ENCODE assay signal across 8 mouse cellular contexts in the genomic region with DNA sequence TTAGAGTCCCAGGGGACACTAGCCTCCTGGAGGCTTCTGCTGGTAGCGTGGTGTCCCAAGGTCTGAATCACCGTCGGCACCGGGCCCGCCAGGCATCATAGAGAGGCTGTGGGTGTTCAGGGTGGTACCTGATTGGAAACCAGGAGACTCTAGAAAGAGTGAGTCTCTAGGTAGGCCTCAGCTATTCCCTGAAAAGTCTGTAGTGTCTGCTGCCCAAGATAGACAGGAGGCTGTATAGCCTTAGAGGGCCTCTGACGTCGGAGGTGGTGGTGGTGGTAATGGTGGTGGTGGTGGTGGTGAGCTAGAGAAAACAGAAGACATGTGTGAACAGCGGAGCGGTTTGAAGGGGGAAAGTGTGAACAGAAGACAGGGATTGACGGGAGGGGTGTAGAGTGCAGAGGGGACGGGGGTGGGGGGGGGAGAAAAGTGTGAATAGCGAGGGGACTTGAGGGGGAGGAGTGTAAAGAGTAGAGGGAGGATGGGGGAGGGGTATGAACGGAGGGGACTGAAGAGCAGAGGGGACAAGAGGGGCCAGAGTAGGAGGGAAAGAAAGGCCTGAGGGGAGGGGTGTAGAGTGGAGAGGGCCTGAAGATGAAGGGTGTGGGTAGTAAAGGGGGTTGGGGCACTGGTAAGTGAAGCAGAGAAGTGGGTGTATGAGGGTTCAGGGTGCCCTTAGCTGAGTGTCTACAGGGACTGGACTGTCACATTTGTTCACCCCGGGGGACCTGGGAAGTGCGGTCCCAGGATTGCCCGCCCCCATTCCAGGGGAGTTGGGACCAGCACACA.
DNase-seq lines count a peak whose midpoint lies in the region; ATAC-seq lines count a peak whose summit lies in the region.

No protein-coding gene starts in this region.

- H3K4me3 ChIP-seq in kidney, embryonic 15.5 days (replicated peaks) = peak overlapping the region; percentile 50
- H3K4me3 ChIP-seq in embryonic facial prominence, embryonic 13.5 days = peak overlapping the region; percentile 50
- H3K4me3 ChIP-seq in hindbrain, embryonic 15.5 days = peak overlapping the region; percentile 43

- H3K4me1 ChIP-seq in kidney, embryonic 15.5 days = peaks cover 27% of the 10 kb centered on the region
- H3K4me1 ChIP-seq in embryonic facial prominence, embryonic 13.5 days = peaks cover 33% of the 10 kb centered on the region
- H3K4me1 ChIP-seq in hindbrain, embryonic 15.5 days (replicated peaks) = peaks cover 47% of the 10 kb centered on the region

- peak overlapping the region; percentile 26; the same call in 1 of the 2 replicates for H3K9ac ChIP-seq in kidney, embryonic 15.5 days
- peak overlapping the region; percentile 64; the same call in 1 of the 2 replicates for H3K9ac ChIP-seq in embryonic facial prominence, embryonic 13.5 days
- H3K9ac ChIP-seq in hindbrain, embryonic 15.5 days = peak overlapping the region; percentile 56

- DNase-seq in kidney, adult 8-10 months = no peak
- DNase-seq in natural killer cell, adult 2 months (ENCODE audit: low spot score in 2 of 2) = peak; percentile 14 to 41
- DNase-seq in cerebellum, adult 18-20 months = no peak

- no peaks in the 10 kb centered on the region for H3K36me3 ChIP-seq in kidney, embryonic 15.5 days
- H3K36me3 ChIP-seq in embryonic facial prominence, embryonic 13.5 days = no peaks in the 10 kb centered on the region
- H3K36me3 ChIP-seq in hindbrain, embryonic 15.5 days = no peaks in the 10 kb centered on the region

- no peaks in the 10 kb centered on the region for H3K9me3 ChIP-seq in kidney, embryonic 15.5 days (replicated peaks)
- no peaks in the 10 kb centered on the region for H3K9me3 ChIP-seq in embryonic facial prominence, embryonic 13.5 days
- no peaks in the 10 kb centered on the region for H3K9me3 ChIP-seq in hindbrain, embryonic 15.5 days

- peak overlapping the region; percentile 95 for H3K4me2 ChIP-seq in kidney, embryonic 15.5 days
- H3K4me2 ChIP-seq in embryonic facial prominence, embryonic 13.5 days = peak overlapping the region; percentile 94
- H3K4me2 ChIP-seq in hindbrain, embryonic 15.5 days = peak overlapping the region; percentile 89

- H3K27ac ChIP-seq in kidney, embryonic 15.5 days = no peak overlapping the region
- no peak overlapping the region for H3K27ac ChIP-seq in embryonic facial prominence, embryonic 13.5 days
- peak overlapping the region; percentile 97 for H3K27ac ChIP-seq in hindbrain, embryonic 15.5 days (replicated peaks)

- no peak for ATAC-seq in kidney, embryonic 15.5 days (replicated peaks; ENCODE audit: low FRiP score)
- ATAC-seq in embryonic facial prominence, embryonic 13.5 days (ENCODE audit: insufficient number of reproducible peaks, insufficient read depth, low FRiP score, low TSS enrichment, low read depth) = no peak
- peak; percentile 1; the same call in 1 of the 2 replicates for ATAC-seq in hindbrain, embryonic 15.5 days (ENCODE audit: low FRiP score, low read depth)
- ATAC-seq in activated CD4-positive, CD25-positive, alpha-beta regulatory T cell, adult 4 months = no peak
- ATAC-seq in monocyte, adult 5-6 weeks (replicated peaks; ENCODE audit: insufficient number of reproducible peaks, low FRiP score, low TSS enrichment, poor library complexity, severe bottlenecking) = no peak

- WGBS in kidney, embryonic 15.5 days = 25% methylated on average over 16 of the region's 16 CpGs
- 18% methylated on average over 15 of the region's 16 CpGs for WGBS in embryonic facial prominence, embryonic 13.5 days
- 20% methylated on average over 16 of the region's 16 CpGs for WGBS in hindbrain, embryonic 15.5 days

- peaks cover 57% of the 10 kb centered on the region for H3K27me3 ChIP-seq in kidney, embryonic 15.5 days
- peaks cover 62% of the 10 kb centered on the region for H3K27me3 ChIP-seq in embryonic facial prominence, embryonic 13.5 days
- no peaks in the 10 kb centered on the region for H3K27me3 ChIP-seq in hindbrain, embryonic 15.5 days

Comparison
In these comparisons a context has a peak if more than half of its experiments do, and no peak if none do; other contexts are left out.
1. DNase-seq: peak in natural killer cell, adult 2 months (2 of 2); none in kidney, adult 8-10 months (0 of 2) and cerebellum, adult 18-20 months (0 of 2).
2. Peak in every context shown above with its lines, with median percentiles within 50 percentile points of each other: H3K4me2 ChIP-seq, H3K4me3 ChIP-seq and H3K9ac ChIP-seq.